Comparison of ENCODE assay signal across 25 mouse cellular contexts in genomic region chr1:38778271-38778670, GRCm38 (mm10). TPM values are rescaled to one million over a fixed set of nuclear protein-coding genes. Genes with fewer than 3 reads are reported as not detected.
DNase-seq lines count a peak whose midpoint lies in the region; ATAC-seq and TF ChIP-seq lines count a peak whose summit lies in the region.
"Had no signal": no experiment of that assay in that cellular context is flagged by ENCODE, and none has a peak within 500 bp of the region (broad histone marks: within the 10 kb centered on the region; RNA-seq: fewer than 3 reads in every experiment).

No protein-coding gene starts in this region.

- H3K27ac ChIP-seq in left cerebral cortex, adult 2 months: no peak overlapping the region
- H3K27ac ChIP-seq in thymus, adult 2 months (ENCODE audit: control insufficient read depth, insufficient read depth, low read length): no peak overlapping the region
- no peak overlapping the region for H3K27ac ChIP-seq in stomach, postnatal 0 days (replicated peaks)
- H3K27ac ChIP-seq: heart, embryonic 15.5 days; hindbrain, embryonic 14.5 days; kidney, embryonic 15.5 days; limb, embryonic 10.5 days; stomach, embryonic 15.5 days had no signal

- WGBS in thymus, adult 2 months: 92% methylated on average over 1 of the region's 1 CpGs
- 91% methylated on average over 1 of the region's 1 CpGs for WGBS in stomach, postnatal 0 days

- no peak for ATAC-seq in CD4-positive, CD25-positive, alpha-beta regulatory T cell, adult 4 months
- ATAC-seq in stomach, postnatal 0 days (ENCODE audit: low FRiP score, low TSS enrichment): no peak
- no peak for ATAC-seq in megakaryocyte, adult 5-6 weeks (ENCODE audit: poor library complexity, severe bottlenecking)
- ATAC-seq: forebrain, embryonic 16.5 days; intestine, embryonic 16.5 days had no signal

- H3K36me3 ChIP-seq in thymus, adult 2 months (ENCODE audit: control insufficient read depth, insufficient read depth, low read length): no peaks in the 10 kb centered on the region
- H3K36me3 ChIP-seq in stomach, postnatal 0 days (ENCODE audit: control insufficient read depth, insufficient read depth, low read length): no peaks in the 10 kb centered on the region
- H3K36me3 ChIP-seq: heart, embryonic 15.5 days; kidney, embryonic 15.5 days; limb, embryonic 10.5 days; stomach, embryonic 15.5 days had no signal

- TF ChIP-seq EP300 in stomach, postnatal 0 days (optimal IDR thresholded peaks at IDR 0.05): no peak

- TF ChIP-seq POLR2A in thymus, adult 2 months (IDR thresholded peaks at IDR 0.05; ENCODE audit: control insufficient read depth, extremely low read depth, insufficient read depth, low read length, poor library complexity): no peak

- H3K4me1 ChIP-seq in thymus, adult 2 months (replicated peaks; ENCODE audit: control insufficient read depth, insufficient read depth, low read length): peaks cover 3% of the 10 kb centered on the region
- no peaks in the 10 kb centered on the region for H3K4me1 ChIP-seq in stomach, postnatal 0 days (replicated peaks; ENCODE audit: control insufficient read depth, insufficient read depth)
- H3K4me1 ChIP-seq: heart, embryonic 15.5 days; kidney, embryonic 15.5 days; stomach, embryonic 15.5 days had no signal

- DNase-seq in CD4-positive, CD25-positive, alpha-beta regulatory T cell, adult 2 months (ENCODE audit: low read depth, low spot score): peak; percentile 45
- no peak for DNase-seq in left cerebral cortex, adult 2 months (ENCODE audit: extremely low spot score in 1 of 2, low spot score in 2 of 2)
- no peak for DNase-seq in left cerebral cortex, adult 18-20 months (ENCODE audit: low spot score in 2 of 2)
- DNase-seq in thymus, postnatal 4 days: peak; percentile 43
- DNase-seq in thymus, adult 2 months: no peak
- no peak for DNase-seq in stomach, postnatal 0 days (ENCODE audit: low spot score)
- DNase-seq: adrenal gland, postnatal 25 days; cerebellum, adult 9-10 months; heart, postnatal 36 days; kidney, postnatal 4 days; layer of hippocampus, adult 9-11 months; liver; lung, adult 2 months; lung, postnatal 36 days; midbrain, embryonic 14.5 days; thymus, postnatal 14 days had no signal

- H3K4me3 ChIP-seq in left cerebral cortex, adult 2 months: no peak overlapping the region
- no peak overlapping the region for H3K4me3 ChIP-seq in thymus, adult 2 months (ENCODE audit: control insufficient read depth, insufficient read depth, low read length)
- H3K4me3 ChIP-seq in stomach, postnatal 0 days (ENCODE audit: low read depth, low read length): no peak overlapping the region
- H3K4me3 ChIP-seq: heart, embryonic 15.5 days; kidney, embryonic 15.5 days; limb, embryonic 10.5 days; stomach, embryonic 15.5 days had no signal

- no peak overlapping the region for H3K4me2 ChIP-seq in stomach, postnatal 0 days (replicated peaks; ENCODE audit: low read depth)
- H3K4me2 ChIP-seq: heart, embryonic 15.5 days; hindbrain, embryonic 14.5 days; kidney, embryonic 15.5 days; stomach, embryonic 15.5 days had no signal

- no peaks in the 10 kb centered on the region for H3K9me3 ChIP-seq in stomach, postnatal 0 days (ENCODE audit: control insufficient read depth, low read length)
- H3K9me3 ChIP-seq: heart, embryonic 15.5 days; kidney, embryonic 15.5 days; limb, embryonic 10.5 days; stomach, embryonic 15.5 days had no signal

- peak; percentile 4 for TF ChIP-seq CTCF in left cerebral cortex, adult 2 months (IDR thresholded peaks at IDR 0.05)
- no peak for TF ChIP-seq CTCF in thymus, adult 2 months (IDR thresholded peaks at IDR 0.05; ENCODE audit: borderline replicate concordance, control insufficient read depth, extremely low read depth, insufficient read depth, low read length, poor library complexity)
- peak; percentile 17; the same call in 1 of the 2 replicates for TF ChIP-seq CTCF in stomach, postnatal 0 days (IDR thresholded peaks at IDR 0.05; ENCODE audit: low read depth)

- intact Hi-C loops in left cerebral cortex, adult 2 months (cut with DNase I): no loop called here

- no peaks in the 10 kb centered on the region for H3K27me3 ChIP-seq in thymus, adult 2 months (ENCODE audit: control insufficient read depth, insufficient read depth, low read length)
- H3K27me3 ChIP-seq in stomach, postnatal 0 days (ENCODE audit: control insufficient read depth, insufficient read depth, low read length): no peaks in the 10 kb centered on the region
- H3K27me3 ChIP-seq: heart, embryonic 15.5 days; kidney, embryonic 15.5 days; stomach, embryonic 15.5 days had no signal

- H3K9ac ChIP-seq in stomach, postnatal 0 days (ENCODE audit: low read length): no peak overlapping the region
- H3K9ac ChIP-seq: heart, embryonic 15.5 days; hindbrain, embryonic 14.5 days; kidney, embryonic 15.5 days; stomach, embryonic 15.5 days had no signal

RNA-seq across cellular contexts. Expression of gene Lonrf2, which starts 58.2 kb away (rescaled TPM):
- polyA plus RNA-seq in CD4-positive, CD25-positive, alpha-beta regulatory T cell, adult 4 months (2017; shearing (Covaris generic)): not detected
- 100 to 1,000 TPM; 120 to 123 TPM for total RNA-seq in left cerebral cortex, adult 2 months (2021)
- total RNA-seq in left cerebral cortex, adult 18-20 months (2021): 100 to 1,000 TPM; 122 to 124 TPM
- 0.46 and 0.47 TPM in 2 replicates for polyA plus RNA-seq in thymus, adult 2 months (2012; rRNA removed)
- 0.46 and 0.54 TPM in 2 replicates for polyA plus RNA-seq in stomach, postnatal 0 days (2015; fragmentation: Nextera tagmentation; extraction: Ambion mirVana)
- total RNA-seq in megakaryocyte, adult 5-6 weeks (2015): 0.11 TPM in 1 of 2 replicates, not detected in the other
- 0.07 and 0.08 TPM in 2 replicates for total RNA-seq in megakaryocyte, adult 5-6 weeks (2017)

Comparison
In these comparisons a context has a peak if more than half of its experiments do, and no peak if none do; other contexts are left out.
1. DNase-seq: peak in CD4-positive, CD25-positive, alpha-beta regulatory T cell, adult 2 months (single experiment) and thymus, postnatal 4 days (single experiment); none in left cerebral cortex, adult 2 months (0 of 2), left cerebral cortex, adult 18-20 months (0 of 2), thymus, adult 2 months (single experiment) and stomach, postnatal 0 days (single experiment).
2. RNA of gene Lonrf2, which starts 58.2 kb away (total RNA-seq): 122 to 124 TPM in left cerebral cortex, adult 18-20 months and 120 to 123 TPM in left cerebral cortex, adult 2 months; 0.07 to 0.11 TPM in megakaryocyte, adult 5-6 weeks; every median in the first group is over 100 times any median in the second.